Mouse (Mus musculus) embryonic fibroblast, embryonic 13.5 days (primary cell): ENCODE measurements at regions not wholly inside any gene's neighbourhood (a gene's known extent, or its start where the extent isn't known, plus 50 kb on each side); places are given as distances from the start of the nearest gene placed in this dataset.

ENCODE experiments used
- H3K27ac ChIP-seq: 2 replicates; pipeline ENCODE4 v1.5.1; 2012; ENCODE audit warnings: low read length, control low read depth, inconsistent platforms; ENCODE audit not compliant: insufficient read depth
- H3K4me1 ChIP-seq: 2 replicates; pipeline ENCODE4 v1.6.1; 2011; ENCODE audit warnings: low read length; ENCODE audit not compliant: control insufficient read depth, insufficient read depth
- H3K4me3 ChIP-seq: 2 replicates; pipeline ENCODE4 v1.5.1; 2011; ENCODE audit warnings: mild to moderate bottlenecking, control low read depth, low read length; ENCODE audit not compliant: insufficient read depth
- CTCF ChIP-seq: IDR thresholded peaks from 2 replicates; pipeline ENCODE4 v1.5.1; 2011; ENCODE audit warnings: mild to moderate bottlenecking, control low read depth, low read length, moderate library complexity, borderline replicate concordance; ENCODE audit not compliant: insufficient read depth
- POLR2A ChIP-seq: IDR thresholded peaks from 2 replicates; pipeline ENCODE4 v1.6.1; 2011; ENCODE audit warnings: low read depth, mild to moderate bottlenecking, control low read depth, low read length, moderate library complexity

DNA sequence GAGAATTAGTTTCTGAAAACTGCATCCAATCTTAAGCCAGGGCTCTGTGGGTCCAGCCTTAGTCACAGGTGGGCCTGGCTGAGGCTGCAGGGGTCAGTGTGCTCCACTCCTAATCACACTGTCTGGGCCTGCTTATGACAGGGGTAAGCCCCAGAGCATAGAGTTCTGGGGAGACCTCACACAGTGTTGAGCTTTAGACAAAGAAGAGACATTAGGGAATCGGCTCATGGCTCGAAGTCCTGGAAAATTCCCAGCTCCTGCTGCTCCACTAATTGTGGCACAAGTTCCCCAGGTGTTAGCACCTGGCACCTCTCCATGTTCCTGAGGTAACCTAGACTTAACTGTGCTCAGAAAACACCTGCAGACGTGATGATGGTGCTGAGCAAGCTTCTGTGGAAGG, 115.8 kb downstream of the Thbs2 start:
- TF ChIP-seq POLR2A (no peak), CTCF (no peak)
- Histone ChIP-seq H3K4me3 (no peak overlapping the region), H3K4me1 (peaks cover 10% of the 10 kb centered on the region), H3K27ac (no peak overlapping the region)

DNA sequence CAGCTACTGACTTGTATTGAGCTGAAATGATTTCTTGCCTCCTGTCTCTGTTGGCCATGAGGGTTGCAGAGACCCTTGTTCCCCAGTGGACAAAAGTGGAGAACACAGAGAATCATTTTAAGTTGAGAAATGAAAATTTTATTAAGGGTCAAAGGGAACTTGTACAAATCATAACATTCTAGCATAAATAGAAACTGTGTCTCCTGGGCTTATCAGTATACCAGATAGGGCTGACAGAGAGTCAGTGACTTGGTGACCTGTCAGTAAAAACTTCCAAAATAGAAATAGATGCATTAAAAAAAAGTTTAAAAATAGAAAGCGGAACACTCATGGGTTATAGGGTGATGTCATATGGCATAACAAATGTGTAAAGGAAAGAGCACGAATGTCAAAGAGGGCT, 117.9 kb downstream of the Thbs2 start:
- TF ChIP-seq POLR2A (no peak), CTCF (no peak)
- Histone ChIP-seq H3K4me1 (peaks cover 10% of the 10 kb centered on the region), H3K27ac (no peak overlapping the region), H3K4me3 (no peak overlapping the region)

DNA sequence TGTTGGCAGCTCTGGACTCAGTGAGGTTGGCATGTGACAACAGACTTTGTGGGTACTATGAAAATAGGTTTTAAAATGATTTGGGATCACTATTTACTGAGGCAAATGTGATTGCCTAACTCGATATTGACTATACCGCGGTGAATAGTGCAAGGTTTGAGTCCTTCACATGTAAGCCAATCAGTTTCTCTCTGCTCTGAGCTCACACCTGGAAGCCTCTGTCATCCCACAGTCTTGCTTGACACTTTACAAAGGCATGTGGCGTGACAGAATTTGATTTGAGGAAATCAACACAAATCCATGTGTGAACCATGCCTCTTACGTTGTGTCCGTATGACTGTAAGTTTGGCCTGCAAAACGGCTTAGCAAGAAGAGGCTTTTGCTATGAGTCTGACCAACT, 122.9 kb downstream of the Thbs2 start:
- H3K4me1 ChIP-seq: peaks cover 8% of the 10 kb centered on the region
- H3K4me3 ChIP-seq: no peak overlapping the region
- no peak overlapping the region for H3K27ac ChIP-seq
- TF ChIP-seq CTCF: no peak
- TF ChIP-seq POLR2A: no peak

DNA sequence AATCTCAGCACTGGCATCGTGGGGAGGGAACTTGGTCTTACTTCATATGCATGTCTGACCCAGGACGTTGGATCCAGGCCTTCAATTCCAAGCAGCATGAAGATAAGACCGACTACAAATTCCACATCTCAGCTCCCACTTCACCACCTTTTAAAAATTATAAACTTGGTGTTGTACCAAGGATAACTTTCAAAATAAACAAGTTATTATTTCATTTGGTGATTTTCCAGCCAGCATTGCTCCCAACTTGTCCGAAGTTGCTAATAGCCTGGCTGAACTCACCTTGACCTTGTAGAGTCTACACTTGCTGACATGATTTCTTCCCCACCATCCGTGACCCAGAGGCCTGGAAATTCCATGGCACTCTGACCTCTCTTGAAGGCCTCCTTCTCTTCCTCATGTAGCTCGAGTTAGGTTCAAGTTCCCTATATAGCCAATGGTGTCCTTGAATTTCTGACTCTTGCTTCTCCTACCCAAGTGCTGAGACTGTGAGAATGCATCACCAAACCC, 123.7 kb downstream of the Thbs2 start:
- no peak for TF ChIP-seq POLR2A
- TF ChIP-seq CTCF: no peak
- Histone ChIP-seq H3K4me3 (no peak overlapping the region), H3K27ac (no peak overlapping the region), H3K4me1 (peaks cover under 1% of the 10 kb centered on the region; the same call in 1 of the 2 replicates)

DNA sequence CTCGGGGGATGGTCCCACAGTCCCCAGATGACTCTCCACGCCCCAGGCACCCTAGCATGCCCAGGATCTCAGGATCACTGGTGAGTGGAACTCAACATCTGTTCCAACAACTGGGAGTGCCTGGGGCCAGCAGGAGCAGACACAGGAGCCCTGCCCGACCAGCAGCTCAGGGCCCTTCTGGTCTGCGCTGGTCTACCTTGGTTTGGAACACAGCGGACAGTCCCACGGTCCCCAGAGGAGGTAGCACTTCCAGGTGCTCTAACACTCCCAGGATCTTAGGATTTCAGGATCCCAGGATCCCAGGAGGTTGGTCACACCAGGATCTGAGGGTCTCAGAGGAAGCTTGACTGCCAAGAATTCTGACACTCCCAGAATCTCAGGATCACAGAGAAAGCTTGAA, 131.8 kb downstream of the Thbs2 start:
- Histone ChIP-seq H3K4me3 (no peak overlapping the region), H3K27ac (no peak overlapping the region), H3K4me1 (no peaks in the 10 kb centered on the region)
- TF ChIP-seq POLR2A: no peak
- TF ChIP-seq CTCF: no peak

DNA sequence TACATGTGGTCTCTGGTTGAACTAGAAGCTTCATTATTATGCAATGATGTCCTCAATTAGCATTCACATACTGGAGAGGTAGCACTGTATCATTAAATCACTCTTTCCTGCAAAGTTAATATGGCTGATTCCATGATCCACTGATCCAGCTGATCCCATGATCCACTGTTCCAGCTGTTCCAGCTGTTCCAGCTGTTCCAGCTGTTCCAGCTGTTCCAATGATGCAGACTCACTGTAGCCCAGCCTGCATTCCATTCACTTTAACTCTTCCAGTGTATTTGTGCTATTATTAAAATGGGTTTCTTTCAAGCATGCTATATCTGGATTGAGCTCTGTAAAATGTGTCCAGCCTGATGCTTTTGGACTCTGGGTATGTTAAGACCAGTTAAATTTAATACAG, 136.8 kb downstream of the Thbs2 start:
- Histone ChIP-seq H3K4me1 (no peaks in the 10 kb centered on the region), H3K27ac (no peak overlapping the region), H3K4me3 (no peak overlapping the region)
- no peak for TF ChIP-seq POLR2A
- TF ChIP-seq CTCF: no peak

DNA sequence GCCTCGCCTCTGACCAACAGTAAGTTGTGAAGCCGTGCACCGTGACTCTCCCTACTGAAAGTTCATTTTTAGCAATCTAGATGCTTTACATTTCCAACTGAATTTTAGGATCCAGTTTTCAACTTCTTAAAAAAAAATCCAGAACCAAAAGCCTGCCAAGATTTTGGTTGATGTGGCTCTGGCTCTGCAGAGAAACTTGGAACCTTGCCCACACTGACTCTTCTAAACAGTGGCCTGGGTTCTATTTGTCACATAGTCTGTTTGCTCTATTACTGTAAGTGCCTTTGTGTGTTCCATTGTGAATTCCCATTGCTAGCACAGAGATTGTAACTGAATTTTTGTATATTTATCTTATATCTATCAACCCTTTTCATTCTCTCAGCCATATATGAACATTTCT, 140.8 kb downstream of the Thbs2 start:
- no peak overlapping the region for H3K27ac ChIP-seq
- no peaks in the 10 kb centered on the region for H3K4me1 ChIP-seq
- TF ChIP-seq POLR2A (no peak), CTCF (no peak)
- no peak overlapping the region for H3K4me3 ChIP-seq

DNA sequence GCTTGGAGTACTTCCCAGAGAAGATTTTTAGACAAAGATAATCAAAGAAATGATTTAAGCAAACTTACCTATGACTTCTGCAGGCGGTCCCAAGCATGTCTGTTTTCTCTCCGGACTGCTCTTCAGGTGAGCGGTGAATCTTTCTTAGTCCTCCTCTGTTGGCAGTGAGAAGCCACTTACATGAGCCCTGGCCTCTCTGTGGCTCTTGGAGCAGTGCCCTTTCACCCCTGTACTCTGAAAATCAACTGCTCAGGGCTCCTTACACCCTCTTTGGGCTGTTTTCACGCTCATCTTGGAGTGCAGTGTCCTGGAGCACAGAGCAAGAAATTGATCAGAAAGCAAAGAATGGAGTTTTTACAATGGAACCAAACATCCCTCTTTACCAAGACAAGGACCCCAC, 142.0 kb downstream of the Thbs2 start:
- H3K4me1 ChIP-seq: no peaks in the 10 kb centered on the region
- peak overlapping the region; percentile 4; the same call in 1 of the 2 replicates for H3K27ac ChIP-seq
- TF ChIP-seq POLR2A (no peak), CTCF (no peak)
- H3K4me3 ChIP-seq: no peak overlapping the region

DNA sequence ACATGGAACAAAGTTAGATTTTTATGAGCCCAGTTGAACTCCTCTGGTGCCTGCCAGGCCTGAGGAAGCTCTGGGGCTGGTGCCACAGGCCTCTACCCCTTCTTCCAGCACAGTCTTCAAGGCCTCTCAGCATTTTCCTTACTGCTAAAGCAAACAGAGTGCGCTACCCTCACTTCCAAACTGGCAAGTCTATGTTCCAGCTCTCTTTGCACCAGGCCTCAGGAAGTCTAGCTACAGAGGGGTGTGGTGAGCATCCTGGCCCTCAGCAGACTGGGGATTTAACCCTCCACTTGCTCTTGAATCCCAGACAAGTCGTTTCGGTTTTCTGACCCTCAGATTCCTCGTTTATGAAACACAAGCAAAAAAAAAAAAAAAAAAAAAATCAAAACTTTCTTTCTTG, 142.4 kb downstream of the Thbs2 start:
- H3K4me3 ChIP-seq: no peak overlapping the region
- no peaks in the 10 kb centered on the region for H3K4me1 ChIP-seq
- peak overlapping the region; percentile 41; the same call in 1 of the 2 replicates for H3K27ac ChIP-seq
- TF ChIP-seq POLR2A (no peak), CTCF (no peak)

DNA sequence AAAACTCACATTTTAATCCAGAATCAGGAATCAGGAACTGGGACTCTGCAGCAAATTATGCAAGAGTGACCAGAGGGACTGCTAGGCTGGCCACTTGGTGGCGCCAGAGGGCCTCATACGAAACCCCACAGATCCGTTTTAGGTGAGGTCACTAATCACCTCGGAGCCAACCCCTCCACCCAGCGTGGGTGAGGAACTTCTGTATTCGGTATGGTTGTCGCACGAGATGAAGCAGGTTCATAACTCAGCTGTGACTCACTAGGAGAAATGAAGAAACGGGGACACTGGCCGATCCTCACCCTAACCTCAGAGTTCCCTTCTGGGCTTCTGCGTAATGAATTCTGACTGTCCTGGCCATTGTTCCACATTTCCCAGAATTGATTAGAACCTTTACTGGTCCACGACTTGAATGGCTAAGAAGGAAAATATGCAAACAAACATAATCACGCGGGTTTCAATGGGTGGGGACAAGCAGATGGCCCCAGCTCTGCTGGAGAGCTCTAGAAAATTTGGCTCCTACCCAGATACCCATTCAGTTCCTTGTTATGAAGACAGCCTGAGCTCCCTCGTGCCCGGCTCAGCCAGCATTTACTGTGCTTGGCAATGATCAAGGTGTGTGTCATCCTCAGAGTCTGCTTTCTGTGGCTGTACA, 148.1 kb downstream of the Thbs2 start:
- H3K4me1 ChIP-seq: peaks cover 5% of the 10 kb centered on the region
- no peak for TF ChIP-seq POLR2A
- TF ChIP-seq CTCF: peak; percentile 57; the same call in 1 of the 2 replicates
- H3K27ac ChIP-seq: peak overlapping the region; percentile 52
- H3K4me3 ChIP-seq: no peak overlapping the region

DNA sequence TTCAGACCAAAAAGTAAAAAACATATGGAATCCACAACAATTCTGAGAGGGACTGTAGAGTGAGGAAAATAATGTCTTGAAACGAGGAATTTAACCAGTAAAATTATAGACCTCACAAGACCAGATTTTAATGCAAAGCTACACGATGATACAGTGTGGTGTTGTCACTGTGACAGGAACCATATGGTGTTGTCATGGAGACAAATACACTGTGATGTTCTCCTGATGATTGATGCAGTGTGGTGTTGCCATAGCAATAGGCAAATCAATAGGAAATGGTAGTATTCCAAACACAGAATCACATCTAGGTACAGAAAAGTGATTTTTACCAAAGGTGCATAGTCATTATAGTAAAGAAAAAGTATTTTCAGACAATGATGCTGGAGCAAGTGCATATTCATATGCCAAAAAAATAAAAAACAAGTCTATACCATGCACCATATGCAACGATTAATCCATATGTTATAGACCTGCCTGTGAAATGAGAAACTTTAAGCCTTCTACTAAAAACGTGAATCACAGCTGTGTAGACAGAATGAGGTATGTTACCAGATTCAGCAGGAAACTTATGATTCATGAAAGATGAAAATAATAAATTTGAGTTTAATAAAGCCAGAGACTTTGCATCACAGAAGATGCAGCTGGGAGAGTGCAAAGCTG, 149.6 kb downstream of the Thbs2 start:
- H3K27ac ChIP-seq: peak overlapping the region; percentile 14; the same call in 1 of the 2 replicates
- no peak overlapping the region for H3K4me3 ChIP-seq
- H3K4me1 ChIP-seq: peaks cover 5% of the 10 kb centered on the region
- TF ChIP-seq CTCF: no peak
